Mouse (Mus musculus): ENCODE data around the gene Rpa1. TPM values are rescaled to one million over a fixed set of nuclear protein-coding genes. Genes with fewer than 3 reads are reported as not detected.
"Not testable (repeated sequence)": the region's sequence is repeated elsewhere in the genome, so short reads cannot be mapped to it uniquely, and the experiment has no call there.

The Rpa1 gene
- polyA plus RNA-seq, 1 experiment from 2014 or later, result 123 TPM

DNA sequence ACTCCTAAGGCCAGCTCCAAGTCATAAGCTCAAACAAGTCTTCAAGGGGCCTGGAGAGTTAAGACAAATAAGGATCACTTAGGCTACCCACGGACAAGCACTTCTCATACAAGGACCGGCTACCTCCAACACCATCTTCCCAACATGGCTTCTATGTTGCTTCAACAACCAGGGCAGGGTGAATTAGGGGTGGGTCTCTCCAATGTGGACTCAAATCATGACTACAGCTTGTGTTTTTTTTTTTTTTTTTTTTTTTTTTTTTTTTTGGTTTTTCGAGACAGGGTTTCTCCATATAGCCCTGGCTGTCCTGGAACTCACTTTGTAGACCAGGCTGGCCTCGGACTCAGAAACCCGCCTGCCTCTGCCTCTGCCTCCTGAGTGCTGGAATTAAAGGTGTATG, 52.6 kb downstream of the Rpa1 start:
- not testable (repeated sequence) for H3K4me1 ChIP-seq (ENCODE audit: control insufficient read depth, insufficient read depth, low read length); DNase-seq (ENCODE audit: low spot score); H3K4me2 ChIP-seq (ENCODE audit: low read depth); H3K36me3 ChIP-seq (ENCODE audit: control insufficient read depth, insufficient read depth, low read length); H3K9ac ChIP-seq (ENCODE audit: low read length); H3K4me3 ChIP-seq (ENCODE audit: low read depth, low read length); H3K27ac ChIP-seq (ENCODE audit: low read depth, low read length); ATAC-seq (ENCODE audit: insufficient read depth, low FRiP score, low TSS enrichment); H3K9me3 ChIP-seq (ENCODE audit: control insufficient read depth, low read length)
- H3K27me3 ChIP-seq (ENCODE audit: control insufficient read depth, insufficient read depth, low read length), result peaks cover 14% of the 10 kb centered on the region
- 85% methylated on average over 5 of the region's 5 CpGs for WGBS

DNA sequence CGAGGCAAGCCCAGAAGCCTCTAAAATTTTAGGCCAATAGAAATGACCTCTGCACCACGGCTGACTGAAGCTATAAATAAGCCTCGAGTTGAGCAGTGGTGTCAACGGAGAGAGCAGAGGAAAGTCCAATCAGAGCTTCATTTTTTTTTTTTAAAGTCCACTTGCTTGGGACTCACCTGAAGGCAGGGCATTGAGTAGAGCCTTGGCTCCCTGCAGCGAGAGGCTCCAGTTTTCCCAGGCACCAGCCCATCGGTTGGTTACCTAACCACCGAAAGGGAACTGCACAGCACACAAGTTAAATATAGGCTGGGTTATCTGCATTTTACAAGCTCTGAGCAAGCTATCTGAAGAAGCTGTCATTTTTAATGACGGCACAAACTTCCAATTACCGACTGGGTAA, 53.3 kb downstream of the Rpa1 start:
- WGBS, result 83% methylated on average over 9 of the region's 9 CpGs
- no peak for DNase-seq (ENCODE audit: low spot score)
- no peak for ATAC-seq (ENCODE audit: insufficient read depth, low FRiP score, low TSS enrichment)

DNA sequence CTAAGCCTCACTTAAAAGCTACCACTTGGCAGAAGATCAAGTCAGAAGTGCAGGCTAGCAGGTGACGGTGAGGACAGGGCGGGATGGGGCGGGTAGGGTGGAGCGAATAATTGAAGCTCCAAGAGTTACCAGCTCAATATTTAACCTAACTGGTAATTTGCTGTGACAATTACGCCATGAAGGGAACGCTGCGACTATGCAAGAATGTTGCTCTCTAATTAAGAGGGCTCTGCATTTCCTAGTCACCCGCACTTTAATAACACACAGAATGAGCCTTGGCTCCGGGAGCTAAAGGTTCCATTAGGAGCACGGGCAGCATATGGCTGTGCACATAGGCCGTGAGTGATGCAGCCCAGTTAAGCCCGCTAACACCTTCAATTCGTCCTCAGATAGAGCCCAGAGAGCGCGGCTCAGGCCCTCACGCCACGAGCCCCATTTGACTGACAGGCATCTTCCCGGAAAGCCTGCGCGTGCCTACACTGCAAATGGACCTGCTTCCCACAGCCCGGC, 54.2 kb downstream of the Rpa1 start:
- 53% methylated on average over 21 of the region's 21 CpGs for WGBS
- H3K4me2 ChIP-seq (ENCODE audit: low read depth), result no peak overlapping the region
- DNase-seq (ENCODE audit: low spot score) (no peak), ATAC-seq (ENCODE audit: insufficient read depth, low FRiP score, low TSS enrichment) (no peak)
- no peak overlapping the region for H3K27ac ChIP-seq (ENCODE audit: low read depth, low read length)
- H3K27me3 ChIP-seq (ENCODE audit: control insufficient read depth, insufficient read depth, low read length), result peaks cover 14% of the 10 kb centered on the region
- no peaks in the 10 kb centered on the region for H3K36me3 ChIP-seq (ENCODE audit: control insufficient read depth, insufficient read depth, low read length)
- no peak overlapping the region for H3K9ac ChIP-seq (ENCODE audit: low read length)
- H3K4me1 ChIP-seq (ENCODE audit: control insufficient read depth, insufficient read depth, low read length), result no peaks in the 10 kb centered on the region
- H3K9me3 ChIP-seq (ENCODE audit: control insufficient read depth, low read length), result no peaks in the 10 kb centered on the region
- no peak overlapping the region for H3K4me3 ChIP-seq (ENCODE audit: low read depth, low read length)

More for the DNA sequence above, 53.3 kb downstream of the Rpa1 start:
- Histone ChIP-seq H3K4me1 (ENCODE audit: control insufficient read depth, insufficient read depth, low read length) (no peaks in the 10 kb centered on the region), H3K9me3 (ENCODE audit: control insufficient read depth, low read length) (no peaks in the 10 kb centered on the region), H3K27me3 (ENCODE audit: control insufficient read depth, insufficient read depth, low read length) (peaks cover 14% of the 10 kb centered on the region), H3K4me3 (ENCODE audit: low read depth, low read length) (no peak overlapping the region), H3K36me3 (ENCODE audit: control insufficient read depth, insufficient read depth, low read length) (no peaks in the 10 kb centered on the region; the same call in 1 of the 2 replicates), H3K9ac (ENCODE audit: low read length) (no peak overlapping the region), H3K27ac (ENCODE audit: low read depth, low read length) (no peak overlapping the region), H3K4me2 (ENCODE audit: low read depth) (no peak overlapping the region)

DNA sequence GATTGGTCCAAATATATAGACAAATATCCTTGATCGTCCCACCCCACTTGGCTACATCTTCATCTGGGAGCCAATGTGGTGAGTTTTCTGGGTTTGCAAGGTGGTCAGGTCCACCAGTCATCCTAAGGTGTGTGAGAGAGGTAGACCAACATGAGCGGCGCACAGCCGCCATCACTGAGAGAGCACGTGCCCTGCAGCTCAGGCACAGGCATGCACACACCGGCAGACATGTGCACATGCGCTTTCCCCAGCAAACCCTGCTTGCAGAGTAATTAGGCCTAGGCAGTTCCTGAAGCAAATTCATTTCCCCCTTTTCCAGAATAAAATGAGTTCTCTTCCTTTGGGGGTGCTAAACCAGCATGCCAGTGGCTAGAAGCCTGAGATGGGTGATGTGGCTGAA, 55.8 kb downstream of the Rpa1 start:
- Histone ChIP-seq H3K27me3 (ENCODE audit: control insufficient read depth, insufficient read depth, low read length) (peaks cover 14% of the 10 kb centered on the region), H3K27ac (ENCODE audit: low read depth, low read length) (no peak overlapping the region), H3K4me2 (ENCODE audit: low read depth) (no peak overlapping the region), H3K4me3 (ENCODE audit: low read depth, low read length) (no peak overlapping the region), H3K36me3 (ENCODE audit: control insufficient read depth, insufficient read depth, low read length) (no peaks in the 10 kb centered on the region), H3K9me3 (ENCODE audit: control insufficient read depth, low read length) (no peaks in the 10 kb centered on the region), H3K4me1 (ENCODE audit: control insufficient read depth, insufficient read depth, low read length) (no peaks in the 10 kb centered on the region), H3K9ac (ENCODE audit: low read length) (no peak overlapping the region)
- WGBS, result 92% methylated on average over 7 of the region's 7 CpGs
- ATAC-seq (ENCODE audit: insufficient read depth, low FRiP score, low TSS enrichment) (no peak), DNase-seq (ENCODE audit: low spot score) (no peak)

DNA sequence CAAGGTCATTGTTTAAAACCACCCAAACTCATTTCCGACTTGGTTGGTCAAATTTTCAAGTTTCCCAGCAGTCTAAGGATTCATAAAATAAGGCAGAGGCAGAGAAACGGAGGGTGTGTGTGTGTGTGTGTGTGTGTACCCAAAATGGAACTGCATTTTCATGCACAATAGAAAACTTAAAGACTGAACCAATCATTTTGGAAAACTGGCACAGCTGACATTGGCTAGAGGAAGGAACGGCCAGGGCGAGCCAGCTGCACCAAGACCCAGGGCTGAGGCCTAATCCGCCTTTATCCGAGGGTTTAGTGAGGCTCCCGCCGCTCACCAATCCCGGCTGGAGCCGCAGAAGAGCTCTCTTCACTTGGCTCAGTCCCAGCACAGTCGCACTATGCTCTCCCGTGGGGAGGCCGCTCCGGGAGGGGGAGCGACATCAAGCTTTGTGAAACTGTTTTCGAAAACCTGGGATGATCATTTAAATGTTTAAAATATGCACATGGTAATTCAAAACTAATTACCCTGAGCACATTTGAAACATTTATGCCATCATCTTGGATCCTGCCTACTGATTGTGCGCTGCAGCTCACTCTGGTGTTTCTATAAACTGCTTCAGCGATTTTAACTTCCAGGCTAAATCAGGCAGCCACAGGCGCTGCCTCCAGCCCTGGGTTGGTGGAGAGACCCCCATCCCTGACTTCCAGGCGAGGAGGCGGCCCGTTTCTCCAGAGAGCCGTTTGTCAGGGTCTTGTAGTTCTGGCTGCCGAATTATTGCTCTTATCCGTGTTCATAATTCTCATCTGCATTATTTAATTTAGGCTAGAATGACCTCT, 56.5 kb downstream of the Rpa1 start:
- H3K4me1 ChIP-seq (ENCODE audit: control insufficient read depth, insufficient read depth, low read length), result no peaks in the 10 kb centered on the region
- H3K36me3 ChIP-seq (ENCODE audit: control insufficient read depth, insufficient read depth, low read length), result no peaks in the 10 kb centered on the region
- no peak overlapping the region for H3K4me3 ChIP-seq (ENCODE audit: low read depth, low read length)
- H3K9me3 ChIP-seq (ENCODE audit: control insufficient read depth, low read length), result no peaks in the 10 kb centered on the region
- 31% methylated on average over 25 of the region's 25 CpGs for WGBS
- DNase-seq (ENCODE audit: low spot score) (no peak), ATAC-seq (ENCODE audit: insufficient read depth, low FRiP score, low TSS enrichment) (no peak)
- no peak overlapping the region for H3K27ac ChIP-seq (ENCODE audit: low read depth, low read length)
- no peak overlapping the region for H3K4me2 ChIP-seq (ENCODE audit: low read depth)
- no peak overlapping the region for H3K9ac ChIP-seq (ENCODE audit: low read length)
- peaks cover 14% of the 10 kb centered on the region for H3K27me3 ChIP-seq (ENCODE audit: control insufficient read depth, insufficient read depth, low read length)

DNA sequence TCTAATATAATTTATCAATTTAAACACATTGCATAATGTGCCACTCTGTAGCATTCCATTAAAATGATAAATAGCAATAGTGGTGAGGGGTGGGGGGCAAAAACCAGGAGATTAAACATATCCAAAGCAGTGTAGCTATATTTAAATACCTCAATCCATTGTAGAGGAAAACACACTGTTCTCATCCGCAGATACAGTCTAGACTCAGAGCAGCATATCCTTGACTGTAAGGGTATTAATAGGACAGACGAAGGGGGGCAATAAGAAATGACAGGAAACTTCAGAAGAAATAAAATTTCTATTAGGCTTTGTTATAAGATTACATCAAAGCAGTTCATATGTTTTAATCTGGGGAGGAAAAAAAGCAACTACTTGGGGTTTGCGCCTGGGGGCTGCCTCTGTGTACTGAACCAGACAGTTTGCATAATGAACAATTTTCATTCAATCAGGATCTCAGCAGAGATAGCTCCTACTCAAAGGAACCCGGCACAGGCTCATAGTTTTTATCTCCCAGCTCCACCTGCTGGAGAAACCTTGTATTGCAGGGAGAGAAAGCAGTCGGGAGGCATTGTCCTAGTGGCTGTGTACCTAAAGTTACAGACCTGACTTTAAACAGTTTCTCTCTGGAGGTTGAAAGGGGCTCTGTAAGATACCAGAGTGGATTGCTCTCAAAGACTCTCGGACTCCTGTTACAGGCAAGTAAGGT, 57.4 kb downstream of the Rpa1 start:
- ATAC-seq (ENCODE audit: insufficient read depth, low FRiP score, low TSS enrichment), result peak; percentile 55; the same call in 1 of the 2 replicates
- 17% methylated on average over 6 of the region's 6 CpGs for WGBS
- no peak overlapping the region for H3K4me2 ChIP-seq (ENCODE audit: low read depth)

DNA sequence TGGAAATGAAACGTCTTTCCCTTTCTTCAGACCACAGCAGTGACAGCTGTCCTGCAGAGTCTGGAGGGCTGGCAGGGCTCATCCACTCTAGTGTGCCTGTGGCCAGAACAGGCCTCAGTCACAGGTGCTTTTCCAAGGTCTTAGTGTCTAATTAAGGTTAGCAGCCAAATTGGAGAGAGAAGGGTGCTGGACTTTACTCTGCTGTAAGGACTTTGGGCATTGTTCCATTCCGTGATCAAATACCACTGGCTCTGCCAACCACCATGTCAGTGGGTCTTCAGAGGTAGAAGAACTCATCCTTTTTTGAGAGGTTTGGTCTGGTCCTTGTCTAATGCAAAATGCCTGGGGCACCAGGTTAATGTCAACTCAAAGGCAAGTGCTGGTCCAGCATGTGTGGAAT, 59.0 kb downstream of the Rpa1 start:
- Histone ChIP-seq H3K9ac (ENCODE audit: low read length) (no peak overlapping the region; the same call in 1 of the 2 replicates), H3K9me3 (ENCODE audit: control insufficient read depth, low read length) (no peaks in the 10 kb centered on the region), H3K4me2 (ENCODE audit: low read depth) (no peak overlapping the region), H3K4me1 (ENCODE audit: control insufficient read depth, insufficient read depth, low read length) (no peaks in the 10 kb centered on the region), H3K27ac (ENCODE audit: low read depth, low read length) (no peak overlapping the region), H3K4me3 (ENCODE audit: low read depth, low read length) (no peak overlapping the region), H3K27me3 (ENCODE audit: control insufficient read depth, insufficient read depth, low read length) (peaks cover 12% of the 10 kb centered on the region), H3K36me3 (ENCODE audit: control insufficient read depth, insufficient read depth, low read length) (no peaks in the 10 kb centered on the region)
- DNase-seq (ENCODE audit: low spot score) (no peak), ATAC-seq (ENCODE audit: insufficient read depth, low FRiP score, low TSS enrichment) (no peak)
- WGBS, result 65% methylated on average over 2 of the region's 2 CpGs

More for the DNA sequence above, 57.4 kb downstream of the Rpa1 start:
- Histone ChIP-seq H3K9ac (ENCODE audit: low read length) (no peak overlapping the region), H3K36me3 (ENCODE audit: control insufficient read depth, insufficient read depth, low read length) (no peaks in the 10 kb centered on the region), H3K9me3 (ENCODE audit: control insufficient read depth, low read length) (no peaks in the 10 kb centered on the region), H3K4me3 (ENCODE audit: low read depth, low read length) (no peak overlapping the region), H3K4me1 (ENCODE audit: control insufficient read depth, insufficient read depth, low read length) (no peaks in the 10 kb centered on the region), H3K27ac (ENCODE audit: low read depth, low read length) (no peak overlapping the region), H3K27me3 (ENCODE audit: control insufficient read depth, insufficient read depth, low read length) (peaks cover 14% of the 10 kb centered on the region)
- peak; percentile 88 for DNase-seq (ENCODE audit: low spot score)

GRCm38 (mm10) chr11:75288517-75288916, 59.6 kb downstream of the Rpa1 start:
- no peak overlapping the region for H3K4me2 ChIP-seq (ENCODE audit: low read depth)
- DNase-seq (ENCODE audit: low spot score) (no peak), ATAC-seq (ENCODE audit: insufficient read depth, low FRiP score, low TSS enrichment) (no peak)
- no peak overlapping the region for H3K4me3 ChIP-seq (ENCODE audit: low read depth, low read length)
- H3K9me3 ChIP-seq (ENCODE audit: control insufficient read depth, low read length), result no peaks in the 10 kb centered on the region
- no peak overlapping the region for H3K27ac ChIP-seq (ENCODE audit: low read depth, low read length)
- 90% methylated on average over 8 of the region's 8 CpGs for WGBS
- no peaks in the 10 kb centered on the region for H3K4me1 ChIP-seq (ENCODE audit: control insufficient read depth, insufficient read depth, low read length)
- no peak overlapping the region for H3K9ac ChIP-seq (ENCODE audit: low read length)
- peaks cover 10% of the 10 kb centered on the region for H3K27me3 ChIP-seq (ENCODE audit: control insufficient read depth, insufficient read depth, low read length)
- H3K36me3 ChIP-seq (ENCODE audit: control insufficient read depth, insufficient read depth, low read length), result no peaks in the 10 kb centered on the region

Measured in neural tube, embryonic 11.5 days (tissue).